Mouse (Mus musculus) hindbrain, postnatal 0 days (tissue): ENCODE results near the gene Nlrp14. TPM values are rescaled to one million over a fixed set of nuclear protein-coding genes. Genes with fewer than 3 reads are reported as not detected.
"Not testable (repeated sequence)": the region's sequence is repeated elsewhere in the genome, so short reads cannot be mapped to it uniquely, and the experiment has no call there.

Source experiments
- ATAC-seq: fragments of 200-750 bp; cut with Nextera tagmentation; 2 replicates; pipeline ENCODE4 v1.8.0; 2017; ENCODE audit warnings: mild to moderate bottlenecking, moderate TSS enrichment, moderate library complexity
- DNase-seq: peaks from one replicate; pipeline ENCODE4 v3.0.0-alpha.2; 2015; ENCODE audit warnings: low spot score
- H3K27ac ChIP-seq: fragments of 300-500 bp; sonication (generic); 2 replicates; pipeline ENCODE4 v1.5.1; 2014; ENCODE audit warnings: mild to moderate bottlenecking
- H3K27me3 ChIP-seq: fragments of 300-500 bp; sonication (generic); 2 replicates; pipeline ENCODE4 v1.6.1; 2014; ENCODE audit warnings: low read length, mixed read lengths; ENCODE audit not compliant: insufficient read depth
- H3K36me3 ChIP-seq: fragments of 300-500 bp; sonication (generic); 2 replicates; pipeline ENCODE4 v1.6.1; 2014; ENCODE audit warnings: low read length, mixed read lengths; ENCODE audit not compliant: insufficient read depth
- H3K4me1 ChIP-seq: fragments of 300-500 bp; sonication (generic); 2 replicates; pipeline ENCODE4 v1.6.1; 2014; ENCODE audit warnings: antibody characterized with exemption, low read length, mixed read lengths; ENCODE audit not compliant: insufficient read depth
- H3K4me2 ChIP-seq: fragments of 300-500 bp; sonication (generic); 2 replicates; pipeline ENCODE4 v1.6.1; 2014; ENCODE audit warnings: low read depth, mild to moderate bottlenecking, low read length, moderate library complexity, mixed read lengths
- H3K4me3 ChIP-seq: fragments of 300-500 bp; sonication (generic); 2 replicates; pipeline ENCODE4 v1.5.1; 2014; ENCODE audit warnings: low read length
- H3K9ac ChIP-seq: fragments of 300-500 bp; sonication (generic); replicated peaks from 2 replicates; pipeline ENCODE4 v1.6.1; 2014; ENCODE audit warnings: mild to moderate bottlenecking, low read length, moderate library complexity, mixed read lengths
- H3K9me3 ChIP-seq: fragments of 300-500 bp; sonication (generic); 2 replicates; pipeline ENCODE4 v1.6.1; 2016; ENCODE audit warnings: low read length, mixed read lengths
- CTCF ChIP-seq: IDR thresholded peaks from 2 replicates; pipeline ENCODE4 v1.5.1; 2016; ENCODE audit warnings: antibody characterized with exemption, control low read depth, low read depth
- WGBS: fragments of 180-500 bp; shearing (Covaris S2); extraction: QIAGEN DNeasy Blood & Tissue Kit; methylation state at CpG from one replicate; pipeline ENCODE4 v1.1.7; 2014; 5-methylcytosine and 5-hydroxymethylcytosine counted together
- polyA plus RNA-seq: library from polyadenylated mRNA; unstranded; fragments of >200 nt; fragmentation: Nextera tagmentation; extraction: Ambion mirVana; gene quantifications from 2 replicates; pipeline ENCODE4 v1.2.1, GENCODE M21; 2015
- total RNA-seq: library from RNA; depleted of rRNA; stranded (reverse); fragments of >200 nt; gene quantifications from 2 replicates; pipeline ENCODE4 v1.2.3, GENCODE M21; 2014; rRNA removed

Nlrp14 gene
- total RNA-seq (0.10 TPM in 1 of 2 replicates, not detected in the other), polyA plus RNA-seq (0.06 TPM in 1 of 2 replicates, not detected in the other)

GRCm38 (mm10) chr7:107166690-107167089 lies at the start of gene Nlrp14:
TSS of gene Nlrp14 (plus strand) at chr7:107166990.
- H3K9ac ChIP-seq, result no peak within 1 kb of the TSS
- WGBS, result 86% methylated on average over 10 of the region's 10 CpGs
- H3K9me3 ChIP-seq, result no peaks in the 10 kb centered on the region
- TF ChIP-seq CTCF, result no peak
- no peak within 1 kb of the TSS for H3K27ac ChIP-seq
- H3K27me3 ChIP-seq, result no peaks in the 10 kb centered on the region
- H3K4me1 ChIP-seq, result no peaks in the 10 kb centered on the region
- no peak for ATAC-seq
- no peak for DNase-seq
- H3K4me3 ChIP-seq, result no peak within 1 kb of the TSS
- H3K4me2 ChIP-seq, result no peak within 1 kb of the TSS
- H3K36me3 ChIP-seq, result no peaks in the 10 kb centered on the region

- H3K27ac ChIP-seq, H3K4me2 ChIP-seq, H3K9me3 ChIP-seq, H3K36me3 ChIP-seq, DNase-seq, H3K27me3 ChIP-seq, H3K4me1 ChIP-seq, H3K4me3 ChIP-seq, H3K9ac ChIP-seq, ATAC-seq: not testable (repeated sequence)
- WGBS, result 87% methylated on average over 2 of the region's 3 CpGs
These were observed 35.8 kb upstream of the Nlrp14 start, which contains the start of gene Olfr715 for GRCm38 (mm10) chr7:107130983-107131382. TSS of gene Olfr715 (minus strand) at chr7:107131083.

DNA sequence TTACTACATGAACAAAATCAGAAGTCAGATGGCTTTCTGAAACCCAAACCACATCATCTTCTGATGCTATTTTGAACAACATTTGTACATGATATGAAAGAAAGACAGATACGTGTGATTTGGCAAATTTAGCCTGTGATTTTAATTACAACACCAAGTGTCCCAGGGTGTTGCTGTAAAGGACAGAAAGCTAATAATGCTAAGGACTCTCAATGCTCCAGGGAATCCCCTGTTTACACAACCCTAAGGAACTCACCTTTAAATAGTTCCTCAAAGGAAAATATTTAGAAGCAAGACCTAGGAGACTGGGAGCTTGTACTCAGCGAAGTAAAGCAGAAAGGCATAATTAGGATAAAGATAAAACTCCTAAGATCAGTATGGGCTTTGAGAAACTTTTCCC lies 28.8 kb upstream of the Nlrp14 start, which contains the start of gene Olfr716:
Gene Olfr716, plus strand, starts transcription at position 301 of the 400 bp plus-strand sequence.
- WGBS, result 76% methylated on average over 2 of the region's 2 CpGs
- H3K27me3 ChIP-seq, H3K4me1 ChIP-seq, H3K36me3 ChIP-seq, DNase-seq, H3K4me3 ChIP-seq, ATAC-seq, H3K27ac ChIP-seq, H3K9ac ChIP-seq, H3K4me2 ChIP-seq, H3K9me3 ChIP-seq: not testable (repeated sequence)

GRCm38 (mm10) chr7:107180406-107180805 lies 13.6 kb downstream of the Nlrp14 start:
- 44% methylated on average over 2 of the region's 2 CpGs for WGBS
- Histone ChIP-seq H3K4me1 (no peaks in the 10 kb centered on the region), H3K9me3 (no peaks in the 10 kb centered on the region), H3K36me3 (no peaks in the 10 kb centered on the region), H3K4me2 (no peak overlapping the region), H3K27ac (no peak overlapping the region), H3K9ac (no peak overlapping the region), H3K4me3 (no peak overlapping the region), H3K27me3 (no peaks in the 10 kb centered on the region)
- no peak for TF ChIP-seq CTCF
- no peak for ATAC-seq
- no peak for DNase-seq

GRCm38 (mm10) chr7:107201817-107202216 lies 35.0 kb downstream of the Nlrp14 start:
- no peak for DNase-seq

GRCm38 (mm10) chr7:107207843-107208242 lies 41.1 kb downstream of the Nlrp14 start:
- Histone ChIP-seq H3K4me3 (no peak overlapping the region), H3K4me1 (no peaks in the 10 kb centered on the region)
- 69% methylated on average over 3 of the region's 3 CpGs for WGBS

More at GRCm38 (mm10) chr7:107201817-107202216, 35.0 kb downstream of the Nlrp14 start:
- Histone ChIP-seq H3K27me3 (no peaks in the 10 kb centered on the region), H3K9ac (no peak overlapping the region), H3K36me3 (no peaks in the 10 kb centered on the region), H3K4me2 (no peak overlapping the region), H3K4me1 (no peaks in the 10 kb centered on the region), H3K9me3 (no peaks in the 10 kb centered on the region), H3K4me3 (no peak overlapping the region), H3K27ac (no peak overlapping the region)
- WGBS, result 49% methylated on average over 3 of the region's 3 CpGs
- no peak for TF ChIP-seq CTCF
- ATAC-seq, result no peak

GRCm38 (mm10) chr7:107209204-107209860 lies 42.5 kb downstream of the Nlrp14 start, which contains the start of gene Rbmxl2:
TSS of gene Rbmxl2 (plus strand) at chr7:107209445.
- peaks cover 24% of the 10 kb centered on the region for H3K27me3 ChIP-seq
- H3K4me2 ChIP-seq, result peak within 1 kb of the TSS; percentile 10; the same call in 1 of the 2 replicates
- peak within 1 kb of the TSS; percentile 23 for H3K4me3 ChIP-seq
- no peak for DNase-seq
- no peaks in the 10 kb centered on the region for H3K4me1 ChIP-seq
- H3K9ac ChIP-seq, result no peak within 1 kb of the TSS
- no peak for TF ChIP-seq CTCF
- 48% methylated on average over 67 of the region's 70 CpGs for WGBS
- no peaks in the 10 kb centered on the region for H3K36me3 ChIP-seq
- no peak within 1 kb of the TSS for H3K27ac ChIP-seq
- no peak for ATAC-seq
- H3K9me3 ChIP-seq, result peaks cover 14% of the 10 kb centered on the region

More at GRCm38 (mm10) chr7:107207843-107208242, 41.1 kb downstream of the Nlrp14 start:
- H3K27me3 ChIP-seq, result peaks cover 24% of the 10 kb centered on the region
- H3K9ac ChIP-seq, result no peak overlapping the region
- no peak for TF ChIP-seq CTCF
- no peaks in the 10 kb centered on the region for H3K36me3 ChIP-seq
- peaks cover 14% of the 10 kb centered on the region for H3K9me3 ChIP-seq
- no peak overlapping the region for H3K4me2 ChIP-seq
- ATAC-seq, result no peak
- no peak for DNase-seq
- H3K27ac ChIP-seq, result no peak overlapping the region
